Mouse (Mus musculus) T-cell, adult 2 months (primary cell): Measurements from ENCODE around the gene Zmiz1.
A peak's percentile ranks its signal among the peaks of the same experiment; 100 is the strongest.

Experiments
- DNase-seq: peaks from one replicate; pipeline ENCODE4 v3.0.0; 2022; ENCODE audit warnings: low spot score

The Zmiz1 gene

DNA sequence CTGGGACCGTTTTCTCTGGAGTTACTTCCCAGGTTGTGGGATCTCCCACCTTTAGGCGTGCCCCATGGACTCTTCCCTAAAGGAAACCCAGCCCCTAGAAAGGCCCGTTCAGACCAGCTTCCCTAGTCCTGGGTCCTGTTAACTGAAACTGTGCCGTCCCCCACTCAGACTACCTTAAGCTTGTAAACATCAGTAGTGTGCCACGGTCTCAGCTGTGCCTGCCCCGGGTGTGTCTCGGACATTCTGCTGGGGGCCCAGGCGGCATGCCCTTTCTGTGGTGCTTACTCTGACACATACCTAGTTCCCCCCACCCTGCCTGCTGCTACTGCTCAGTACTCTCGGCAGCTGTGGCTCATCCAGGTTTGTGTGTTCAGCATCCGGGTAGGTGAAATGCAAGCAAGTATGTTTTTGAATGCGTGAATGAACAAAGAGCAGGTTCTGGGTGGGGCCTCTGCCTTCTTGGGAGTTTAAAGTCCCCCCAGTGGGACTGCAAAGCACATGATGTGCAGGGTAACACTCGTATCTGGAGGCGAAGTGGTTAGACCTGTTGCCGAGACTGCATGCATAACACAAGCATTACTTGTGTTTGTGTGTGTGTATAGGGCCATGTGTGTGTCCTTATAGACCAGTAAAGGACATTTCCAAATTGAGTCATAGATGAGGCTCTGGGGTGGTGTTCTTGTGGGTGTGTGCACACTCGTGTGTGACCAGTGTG lies 157.2 kb downstream of the Zmiz1 start:
- peak; percentile 29 for DNase-seq

DNA sequence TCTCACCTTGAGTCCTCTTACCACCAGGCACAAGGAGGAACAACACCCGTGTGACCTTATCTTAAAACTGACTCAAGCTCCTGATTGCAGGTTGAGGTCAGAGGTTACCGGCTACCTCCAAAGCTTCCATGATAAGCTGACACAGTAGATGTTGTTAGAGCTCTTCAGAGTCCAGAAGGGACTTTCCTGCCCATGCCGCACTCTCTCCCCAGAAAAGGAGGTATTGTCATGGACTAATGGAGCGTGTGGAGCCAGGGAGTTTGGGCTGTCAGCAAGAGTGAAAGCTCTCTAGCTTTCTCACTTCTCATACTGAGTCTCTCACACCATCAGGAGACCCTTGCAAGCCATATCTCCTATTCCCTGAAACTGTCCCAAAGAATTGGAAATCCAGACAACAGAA lies 158.3 kb downstream of the Zmiz1 start:
- no peak for DNase-seq

DNA sequence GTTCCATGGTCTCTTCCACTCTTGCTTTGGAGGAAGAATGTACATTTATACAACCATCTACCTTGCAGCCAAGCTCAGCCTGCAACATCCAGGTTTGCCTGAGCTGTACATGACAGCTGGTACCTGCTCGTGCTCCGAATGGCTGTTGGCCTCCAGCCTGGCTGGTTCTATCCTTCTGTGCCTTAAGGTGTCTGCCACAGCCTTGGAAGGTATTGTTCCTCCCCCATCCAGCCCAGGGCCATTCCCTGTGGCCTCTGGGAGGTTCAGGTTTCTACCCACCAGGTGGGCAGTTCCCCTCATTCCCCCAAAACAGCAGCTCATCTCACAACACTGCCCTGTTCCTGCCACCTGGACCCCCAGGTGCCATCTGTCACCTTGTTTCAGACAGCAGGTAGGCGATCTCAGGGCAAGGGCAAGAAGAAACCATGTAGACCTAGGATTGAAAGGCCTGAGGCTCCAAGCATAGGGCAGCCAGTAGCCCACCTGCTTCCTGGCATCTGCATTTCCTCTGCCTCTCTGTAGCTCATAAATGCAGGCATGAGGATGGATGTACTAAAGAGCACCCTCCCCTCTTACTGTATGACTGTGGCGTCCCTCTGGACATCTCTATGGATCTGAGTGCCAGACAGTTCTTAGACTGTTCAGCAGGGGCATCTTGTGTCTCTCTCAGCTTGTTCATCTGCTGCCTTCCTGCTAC lies 160.2 kb downstream of the Zmiz1 start:
- DNase-seq, result no peak

DNA sequence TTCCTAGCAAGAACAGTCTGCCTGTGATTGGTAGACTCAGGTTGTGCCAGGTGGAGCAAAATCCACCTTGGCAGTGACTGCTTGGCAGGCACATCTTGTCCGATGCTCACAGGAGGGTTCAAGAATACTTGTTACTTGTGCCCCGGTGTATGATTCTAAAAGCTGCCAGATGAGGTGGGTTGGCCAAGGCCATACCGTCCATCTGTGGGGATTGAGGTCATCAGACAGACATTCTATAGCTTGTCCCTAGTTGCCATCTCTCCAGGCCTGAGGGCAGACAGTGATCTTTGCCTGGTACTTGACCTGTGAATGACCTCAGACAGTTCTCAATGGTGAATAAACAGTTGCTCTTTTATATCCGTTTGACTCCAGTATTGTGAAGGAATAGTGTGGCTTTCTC lies 161.8 kb downstream of the Zmiz1 start:
- DNase-seq, result no peak

DNA sequence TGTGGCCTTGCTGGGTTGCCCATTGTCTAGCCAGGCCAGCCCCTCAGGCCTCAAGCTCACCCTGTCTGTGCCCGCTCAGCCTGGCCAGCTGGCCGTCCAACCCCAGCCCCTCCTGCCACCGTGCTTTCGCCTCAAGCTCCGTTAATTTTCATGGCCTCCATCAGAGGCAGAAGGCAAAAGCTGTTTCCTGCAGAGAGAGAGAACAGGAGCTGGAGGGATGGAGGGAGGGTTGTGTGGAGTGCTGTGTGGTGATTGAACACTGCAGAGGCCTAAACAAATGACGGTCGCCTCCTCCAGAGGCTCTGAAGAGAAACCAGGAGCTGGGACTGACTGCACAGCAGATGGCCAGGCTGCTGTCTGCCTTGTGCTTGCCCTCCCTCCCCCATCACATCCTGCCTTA lies 164.7 kb downstream of the Zmiz1 start:
- DNase-seq, result no peak

DNA sequence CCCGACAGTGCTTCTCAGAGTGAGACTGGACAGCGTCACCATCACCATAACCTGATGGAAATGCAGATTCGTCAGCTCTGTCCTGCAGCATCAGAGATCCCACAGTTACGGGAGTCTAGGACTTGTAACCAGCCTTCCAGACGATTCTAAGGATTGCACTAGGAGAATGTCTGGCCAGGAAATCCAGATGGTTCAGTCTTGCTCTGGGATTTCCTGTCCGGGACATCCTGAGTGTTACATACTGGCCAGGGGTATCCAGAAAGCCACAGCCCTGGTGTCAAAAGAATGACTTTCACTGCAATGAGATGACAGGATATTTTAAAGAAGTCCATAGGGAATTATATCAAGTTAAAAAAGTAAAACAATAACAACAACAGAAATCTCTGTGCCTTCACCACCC lies 165.7 kb downstream of the Zmiz1 start:
- no peak for DNase-seq

DNA sequence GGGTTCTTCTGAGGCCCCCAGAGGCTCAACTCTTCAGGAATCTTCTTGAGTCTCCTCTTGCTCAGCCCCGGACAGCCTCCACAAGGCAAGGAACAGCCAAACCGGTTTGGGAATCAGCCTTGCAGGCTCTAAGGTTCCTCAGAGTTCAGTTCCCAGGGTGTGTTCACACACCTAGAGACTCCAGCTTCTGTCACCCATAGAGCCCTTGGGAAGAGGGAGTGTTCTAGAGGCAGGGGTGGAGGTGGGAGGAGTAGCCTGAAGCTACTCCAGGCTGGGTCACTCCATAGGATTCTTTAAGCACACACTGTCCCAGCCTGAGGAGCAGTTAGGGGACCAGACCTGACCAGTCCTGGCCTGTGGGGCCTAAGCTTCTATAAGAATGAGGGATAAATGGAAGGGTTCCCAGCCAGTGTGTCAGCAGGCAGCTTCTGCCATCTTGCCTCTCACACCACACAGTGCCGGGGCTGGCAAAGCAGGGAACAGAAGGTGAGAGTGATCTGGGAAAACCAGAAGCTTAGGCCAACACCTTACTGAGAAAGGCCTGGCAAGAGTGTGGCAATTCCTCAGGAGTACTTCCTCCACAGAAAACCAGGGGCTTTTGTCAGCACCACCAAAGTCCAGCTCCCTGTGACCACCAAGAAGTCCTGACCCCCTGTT lies 168.7 kb downstream of the Zmiz1 start:
- DNase-seq, result no peak

DNA sequence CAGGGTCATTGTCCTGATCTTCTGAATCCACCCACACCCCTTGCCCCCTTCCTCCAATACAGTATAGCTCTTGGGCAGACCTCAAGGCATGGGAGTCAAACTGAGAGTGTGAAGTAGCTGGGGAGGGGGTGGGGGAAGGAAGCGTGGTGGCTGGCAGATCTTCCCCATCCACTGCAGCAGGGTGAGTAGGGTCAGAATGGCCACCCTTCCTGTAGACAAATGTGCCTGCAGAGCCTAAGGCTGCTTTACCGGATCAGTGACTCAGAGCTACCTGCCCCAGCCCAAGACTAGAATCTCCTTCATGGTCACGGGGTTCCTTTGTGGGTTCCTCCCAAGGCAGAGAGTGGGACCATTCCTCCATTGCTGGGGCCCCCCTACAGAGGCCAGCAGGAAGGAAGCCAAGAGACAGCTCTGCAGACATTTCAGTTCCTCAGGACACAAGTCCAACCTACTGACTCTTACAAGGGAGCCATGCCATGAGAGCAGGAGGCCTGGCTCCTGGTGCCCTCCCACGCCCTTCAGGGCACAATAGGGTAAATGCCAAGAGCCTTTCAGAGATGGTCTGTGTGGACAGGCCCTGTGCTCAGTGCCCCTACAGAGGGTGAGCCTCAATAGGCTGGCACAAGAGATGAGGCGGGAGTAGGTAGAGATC lies 169.6 kb downstream of the Zmiz1 start:
- DNase-seq, result no peak

DNA sequence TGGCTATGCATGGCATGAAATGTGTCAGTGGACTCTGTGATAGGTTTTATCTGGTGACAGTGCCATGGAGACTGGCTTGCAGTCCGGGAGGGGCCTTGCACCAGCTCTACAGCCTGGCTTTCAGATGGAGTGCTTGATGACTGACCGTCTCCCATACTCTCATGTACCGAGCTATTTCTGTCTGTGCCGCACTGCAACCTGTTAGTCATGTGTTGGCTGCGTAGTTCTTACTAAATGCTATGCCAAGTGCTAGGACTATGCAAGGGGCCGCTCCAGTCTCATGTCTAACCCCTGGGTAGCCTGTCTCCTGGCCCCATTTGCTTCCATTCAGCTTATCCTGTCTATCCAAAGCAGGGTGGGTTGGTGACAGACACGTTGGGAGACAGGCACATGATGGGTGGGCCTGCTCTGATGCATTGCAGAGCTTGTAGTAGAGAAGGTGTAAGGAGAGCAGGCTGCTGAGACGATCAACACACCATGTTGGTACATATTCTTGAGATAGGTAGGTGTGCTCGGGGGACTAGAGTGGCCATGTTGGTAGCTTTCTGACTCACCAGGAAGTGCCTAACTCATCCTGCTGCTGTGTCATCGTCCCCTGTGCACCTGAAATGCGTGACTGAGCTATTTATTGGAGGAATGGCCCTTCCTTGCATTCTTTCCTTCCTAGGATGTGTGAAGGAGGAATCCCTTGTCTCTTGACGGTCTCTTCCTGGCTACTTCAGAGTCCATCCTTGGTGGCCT lies 171.1 kb downstream of the Zmiz1 start:
- no peak for DNase-seq

DNA sequence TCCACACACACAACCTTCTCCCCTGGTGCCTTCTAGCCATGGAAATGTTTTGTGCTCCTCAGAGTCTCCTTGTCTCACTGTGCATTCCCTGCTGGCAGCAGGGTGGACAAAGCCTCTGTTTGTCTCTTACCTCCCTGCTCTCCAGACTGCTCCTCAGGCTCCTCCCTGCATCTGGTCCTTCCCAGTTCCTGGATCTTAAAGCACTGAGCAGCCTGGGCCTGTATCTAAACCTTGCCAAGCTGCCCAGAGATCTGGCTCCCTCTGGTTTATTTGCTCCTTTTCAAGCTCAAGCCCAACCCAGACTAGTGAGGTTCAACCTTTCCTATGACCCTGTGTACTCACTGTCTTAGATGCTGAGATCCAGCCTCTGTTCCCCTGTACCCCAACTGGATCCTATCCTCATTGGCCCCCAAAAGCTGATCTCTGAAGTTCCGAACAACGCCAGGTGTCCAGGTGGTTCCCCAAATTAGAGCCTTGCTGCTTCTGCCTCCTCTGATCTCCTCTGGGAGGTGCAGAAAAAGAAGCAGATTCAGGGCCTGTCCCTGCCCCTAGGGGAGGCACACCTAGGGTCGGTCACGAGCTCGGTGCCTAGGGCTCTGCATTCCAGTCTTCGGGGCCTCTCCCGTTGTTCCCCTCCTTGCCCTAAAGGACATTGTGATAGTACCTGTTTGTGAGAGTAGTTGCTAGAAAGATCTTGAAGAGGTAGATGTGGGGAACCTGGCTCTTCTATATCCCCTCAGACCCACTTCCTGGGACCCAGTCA lies 171.8 kb downstream of the Zmiz1 start:
- DNase-seq, result no peak

DNA sequence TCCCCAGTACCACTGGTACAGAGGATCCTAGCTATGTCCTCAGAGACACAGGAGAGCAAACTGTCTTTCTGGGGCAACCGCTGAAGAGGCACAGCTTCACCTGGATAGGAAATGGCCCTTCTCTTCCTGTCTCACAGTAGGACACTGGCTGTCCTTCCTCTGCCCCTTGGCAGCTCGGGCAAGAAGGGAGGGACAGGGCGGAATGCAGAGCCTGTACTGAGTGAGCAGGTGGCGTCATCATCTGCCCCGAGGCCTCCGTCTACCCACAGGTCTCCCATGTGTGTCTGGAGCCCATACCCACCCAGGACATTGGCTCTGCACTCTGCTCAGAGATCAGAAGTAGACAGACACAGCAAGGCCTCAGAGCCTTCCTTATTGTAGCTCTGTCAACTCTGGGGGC lies 172.5 kb downstream of the Zmiz1 start:
- no peak for DNase-seq

DNA sequence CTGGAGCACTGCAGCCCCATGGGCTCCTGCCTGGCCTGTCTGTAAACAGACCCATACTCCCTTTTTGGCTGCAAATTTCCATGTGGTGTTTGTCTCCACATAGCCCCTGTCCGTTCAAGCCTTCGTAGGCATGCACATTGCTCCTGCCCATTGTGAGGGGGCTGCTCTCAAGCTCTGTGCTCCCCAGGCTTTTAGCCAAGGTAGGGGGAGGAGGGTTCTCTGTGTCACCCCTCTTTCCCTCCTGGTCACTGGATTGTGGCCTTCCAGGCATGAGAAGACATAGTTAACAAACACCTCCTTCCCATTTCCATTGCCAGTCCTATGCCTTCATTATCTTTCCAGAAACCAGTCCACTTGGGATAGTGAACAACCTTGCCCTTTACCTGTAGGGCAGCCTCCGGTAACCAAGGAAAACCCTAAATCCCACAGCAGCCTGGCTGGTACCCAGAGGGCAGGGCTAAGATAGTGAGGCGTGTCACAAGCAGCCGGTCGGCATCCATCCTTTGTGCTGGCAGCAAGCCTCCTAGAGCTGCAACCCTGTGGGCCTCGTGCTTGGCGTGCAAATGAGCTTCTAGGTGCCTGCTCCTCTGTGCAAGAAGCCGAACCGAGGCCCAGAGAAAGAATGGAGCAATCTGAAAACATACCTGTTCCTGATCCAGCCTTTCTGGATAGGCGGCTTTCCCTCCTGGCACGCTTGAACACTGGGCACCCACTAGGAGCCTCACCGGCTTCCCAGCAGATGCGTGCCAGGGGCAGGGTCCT lies 174.7 kb downstream of the Zmiz1 start:
- DNase-seq, result no peak

DNA sequence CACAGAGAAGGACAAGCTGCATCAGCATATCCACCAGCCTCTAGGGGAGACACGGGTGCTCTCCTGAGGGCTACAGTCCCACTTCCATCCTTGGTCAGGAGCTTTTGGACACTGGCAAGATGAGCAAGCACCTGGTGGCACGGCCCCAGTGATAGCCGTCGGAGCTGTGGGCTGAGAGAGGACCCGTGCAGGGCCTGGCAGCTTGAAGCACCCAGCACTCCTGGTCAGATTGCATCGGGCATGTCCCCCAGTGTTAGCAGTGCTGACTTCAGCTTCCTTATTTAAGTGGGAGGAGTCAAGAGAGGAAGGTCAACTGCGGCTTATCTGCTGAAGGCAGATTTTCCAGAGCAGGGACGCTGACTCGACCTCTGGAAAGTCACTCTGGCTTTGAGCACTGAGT lies 175.3 kb downstream of the Zmiz1 start:
- DNase-seq, result no peak

DNA sequence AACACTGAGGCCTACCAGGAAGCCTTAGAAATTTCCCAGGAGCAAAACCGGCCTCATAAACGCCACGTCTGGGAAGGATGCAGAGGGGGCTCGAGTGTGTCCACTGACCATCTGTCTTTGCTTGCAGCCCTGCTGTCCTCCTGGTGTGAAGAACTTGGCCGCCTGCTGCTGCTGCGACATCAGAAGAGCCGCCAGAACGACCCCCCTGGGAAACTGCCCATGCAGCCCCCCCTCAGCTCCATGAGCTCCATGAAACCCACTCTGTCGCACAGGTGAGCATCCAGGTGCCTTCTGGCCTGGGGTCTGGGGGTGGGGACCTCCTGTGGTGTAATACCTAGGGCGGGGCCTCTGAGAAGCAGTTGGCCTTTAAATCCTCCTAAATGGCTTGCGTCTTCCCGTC lies 176.8 kb downstream of the Zmiz1 start:
- no peak for DNase-seq

DNA sequence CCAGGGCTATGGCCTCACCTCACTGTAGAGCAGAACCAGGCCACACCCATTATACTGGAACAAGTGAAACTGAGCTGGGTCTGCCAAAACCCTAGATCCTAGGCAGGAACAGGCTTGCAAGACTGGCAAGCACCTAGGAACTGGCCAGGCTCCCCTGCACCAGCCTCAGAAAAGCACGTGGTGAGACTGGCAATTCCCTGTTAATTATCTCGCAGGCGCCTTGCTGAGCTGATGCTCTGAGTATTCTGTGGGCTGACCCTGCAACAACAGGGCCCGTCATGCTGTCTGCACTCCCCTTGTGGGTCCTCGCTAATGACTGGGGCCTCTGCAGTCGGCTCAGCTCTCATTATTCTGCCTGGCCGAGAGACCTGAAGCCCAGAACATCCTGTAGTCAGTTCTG lies 177.3 kb downstream of the Zmiz1 start:
- DNase-seq, result no peak

DNA sequence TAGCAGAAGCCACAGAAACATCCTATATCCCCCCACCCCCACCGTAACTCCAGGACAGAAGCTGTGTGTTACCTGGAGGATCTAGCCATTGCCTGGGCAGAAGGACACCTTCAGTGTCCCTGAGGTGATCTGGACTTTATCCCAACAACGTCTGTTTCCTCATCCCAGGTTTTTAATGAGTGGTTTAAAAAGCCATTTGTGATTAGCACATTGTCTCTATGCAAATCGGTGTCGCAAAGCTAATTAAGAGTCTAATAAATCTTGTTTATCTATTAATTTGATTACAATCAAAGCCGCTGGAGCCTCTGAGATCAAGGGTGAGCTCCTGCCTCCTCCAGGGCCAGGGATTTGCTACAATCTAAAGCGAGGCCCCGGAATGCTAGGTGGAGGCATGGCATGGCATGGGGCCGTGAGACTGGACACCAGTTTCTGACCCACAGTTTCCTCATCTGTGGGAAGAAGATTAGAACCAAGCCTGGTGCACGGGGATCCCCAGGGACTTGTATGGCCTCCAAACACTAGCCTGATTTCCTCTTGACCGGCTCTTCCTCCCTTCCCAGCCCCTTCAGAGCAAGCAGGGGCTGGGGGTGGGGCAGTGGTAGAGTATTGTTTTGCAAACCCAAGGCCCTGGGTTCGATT lies 180.3 kb downstream of the Zmiz1 start:
- no peak for DNase-seq

DNA sequence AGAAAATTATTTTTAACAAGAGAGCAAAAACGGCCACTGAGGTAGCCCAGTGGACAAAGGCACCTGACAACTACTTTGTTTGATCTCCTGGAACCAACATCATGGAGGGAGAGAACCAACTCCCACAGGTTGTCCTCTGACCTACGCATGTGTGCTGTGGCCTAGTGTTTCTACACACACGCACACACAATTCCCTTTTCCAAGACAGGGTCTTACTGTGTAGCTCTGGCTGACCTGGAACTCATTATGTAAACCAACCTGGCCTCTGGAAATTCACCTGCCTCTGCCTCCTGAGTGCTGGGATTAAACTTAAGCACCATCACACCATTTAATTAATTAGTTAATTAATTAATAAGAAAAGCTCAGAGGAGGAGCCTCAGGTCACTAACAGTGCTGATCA lies 181.0 kb downstream of the Zmiz1 start:
- DNase-seq, result no peak

DNA sequence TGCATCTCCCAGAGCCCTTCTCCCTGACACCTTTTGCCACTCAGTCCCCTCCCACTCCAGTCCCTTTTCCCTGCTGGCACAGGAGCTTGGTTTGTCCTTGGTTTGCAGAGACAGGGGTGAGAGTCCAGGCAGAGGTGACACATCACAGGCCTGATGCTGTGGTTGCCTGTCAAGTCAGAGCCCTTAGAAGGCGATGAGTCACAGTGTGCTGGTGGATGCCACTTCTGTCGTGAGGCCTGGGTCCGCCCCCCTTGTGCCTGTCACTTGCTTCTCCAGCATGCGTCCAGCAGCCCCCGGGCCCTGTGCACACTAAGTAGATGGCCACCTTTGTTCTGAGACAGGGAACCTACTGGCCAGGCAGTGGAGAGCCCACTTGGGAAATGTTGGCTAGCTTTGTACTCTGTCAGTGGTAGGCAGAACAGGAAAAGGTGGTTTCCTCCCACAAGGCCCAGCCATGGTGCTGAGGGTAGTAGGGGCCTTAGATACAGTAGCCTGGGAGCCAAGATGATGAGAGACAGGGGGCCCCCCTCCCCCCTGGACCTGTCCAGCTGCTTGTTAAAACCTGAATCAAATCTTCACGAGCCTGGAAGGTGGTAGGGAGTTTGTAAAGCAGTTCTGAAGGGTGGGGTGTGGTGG lies 181.6 kb downstream of the Zmiz1 start:
- peak; percentile 45 for DNase-seq

DNA sequence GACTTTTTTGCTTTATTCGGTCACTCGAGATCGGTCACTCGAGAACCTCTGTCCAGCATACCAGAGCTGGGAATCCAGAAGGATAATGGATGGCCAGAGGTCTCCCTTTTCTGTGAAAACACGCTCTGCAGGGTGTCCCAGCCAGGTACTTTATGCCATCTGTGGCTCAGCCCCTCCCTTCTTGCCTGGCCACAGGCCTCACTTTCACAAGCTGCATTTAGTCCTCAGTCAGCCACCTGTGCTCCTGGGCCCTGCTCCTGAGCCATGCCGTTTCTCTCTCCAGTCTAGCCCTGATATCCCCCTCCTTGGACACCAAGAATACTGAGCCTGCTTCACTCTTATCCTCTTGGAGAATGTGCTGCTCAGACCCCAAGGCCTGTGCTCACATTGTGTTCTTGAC lies 182.1 kb downstream of the Zmiz1 start:
- no peak for DNase-seq

DNA sequence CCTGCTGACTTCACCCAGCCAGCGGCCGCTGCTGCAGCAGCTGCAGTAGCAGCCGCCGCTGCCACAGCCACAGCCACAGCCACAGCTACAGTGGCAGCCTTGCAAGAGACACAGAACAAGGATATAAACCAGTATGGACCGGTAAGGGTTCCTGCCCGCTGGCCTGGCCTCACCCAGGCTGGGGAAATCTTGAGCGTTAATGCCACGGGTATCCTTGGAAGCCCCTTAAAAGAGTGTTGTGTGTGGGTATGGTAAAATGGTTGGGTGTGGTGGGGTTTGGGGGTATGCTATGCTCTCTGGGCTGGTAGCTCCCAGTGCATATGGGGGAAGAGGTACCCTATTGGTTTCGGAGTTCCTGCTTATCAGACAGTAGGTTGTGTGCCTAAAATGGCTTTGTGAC lies 186.7 kb downstream of the Zmiz1 start:
- DNase-seq, result no peak
